Mouse (Mus musculus): ENCODE data around the gene Cdc26.

Gene Cdc26

GRCm38 (mm10) chr4:62406133-62406532 is 2.3 kb downstream of the Cdc26 start:
- DNase-seq (ENCODE audit: extremely low read depth, low read depth, low spot score): no peak

- no peak for DNase-seq (ENCODE audit: extremely low read depth, low read depth, low spot score)
Measured at GRCm38 (mm10) chr4:62398956-62399355, 9.5 kb downstream of the Cdc26 start.

- no peak for DNase-seq (ENCODE audit: extremely low read depth, low read depth, low spot score)
Measured at GRCm38 (mm10) chr4:62397616-62398365, 10.7 kb downstream of the Cdc26 start.

- no peak for DNase-seq (ENCODE audit: extremely low read depth, low read depth, low spot score)
Measured at GRCm38 (mm10) chr4:62395806-62396205, 12.6 kb downstream of the Cdc26 start.

GRCm38 (mm10) chr4:62393459-62393858 is 15.0 kb downstream of the Cdc26 start:
- no peak for DNase-seq (ENCODE audit: extremely low read depth, low read depth, low spot score)

GRCm38 (mm10) chr4:62391892-62392291 is 16.6 kb downstream of the Cdc26 start:
- no peak for DNase-seq (ENCODE audit: extremely low read depth, low read depth, low spot score)

- DNase-seq (ENCODE audit: extremely low read depth, low read depth, low spot score): no peak
Measured at GRCm38 (mm10) chr4:62389592-62390512, 18.6 kb downstream of the Cdc26 start.

- DNase-seq (ENCODE audit: extremely low read depth, low read depth, low spot score): no peak
Measured at GRCm38 (mm10) chr4:62385439-62385838, 23.0 kb downstream of the Cdc26 start.

GRCm38 (mm10) chr4:62384159-62384558 is 24.3 kb downstream of the Cdc26 start:
- DNase-seq (ENCODE audit: extremely low read depth, low read depth, low spot score): no peak

- no peak for DNase-seq (ENCODE audit: extremely low read depth, low read depth, low spot score)
Measured at GRCm38 (mm10) chr4:62383752-62384151, 24.7 kb downstream of the Cdc26 start.

- no peak for DNase-seq (ENCODE audit: extremely low read depth, low read depth, low spot score)
Measured at GRCm38 (mm10) chr4:62383207-62383606, 25.2 kb downstream of the Cdc26 start.

- no peak for DNase-seq (ENCODE audit: extremely low read depth, low read depth, low spot score)
Measured at GRCm38 (mm10) chr4:62379724-62380381, 28.6 kb downstream of the Cdc26 start.

GRCm38 (mm10) chr4:62376123-62376522 is 32.3 kb downstream of the Cdc26 start:
- peak; percentile 89 for DNase-seq (ENCODE audit: extremely low read depth, low read depth, low spot score)

- DNase-seq (ENCODE audit: extremely low read depth, low read depth, low spot score): no peak
Measured at GRCm38 (mm10) chr4:62374342-62374741, 34.1 kb downstream of the Cdc26 start.

- no peak for DNase-seq (ENCODE audit: extremely low read depth, low read depth, low spot score)
Measured at GRCm38 (mm10) chr4:62373668-62374067, 34.8 kb downstream of the Cdc26 start.

GRCm38 (mm10) chr4:62372818-62373520 is 35.5 kb downstream of the Cdc26 start:
- DNase-seq (ENCODE audit: extremely low read depth, low read depth, low spot score): no peak

GRCm38 (mm10) chr4:62372410-62372809 is 36.0 kb downstream of the Cdc26 start:
- no peak for DNase-seq (ENCODE audit: extremely low read depth, low read depth, low spot score)

GRCm38 (mm10) chr4:62369091-62369490 is 39.4 kb downstream of the Cdc26 start:
- no peak for DNase-seq (ENCODE audit: extremely low read depth, low read depth, low spot score)

- DNase-seq (ENCODE audit: extremely low read depth, low read depth, low spot score): no peak
Measured at GRCm38 (mm10) chr4:62367586-62367985, 40.9 kb downstream of the Cdc26 start.

- DNase-seq (ENCODE audit: extremely low read depth, low read depth, low spot score): no peak
Measured at GRCm38 (mm10) chr4:62366291-62366690, 42.2 kb downstream of the Cdc26 start.

- DNase-seq (ENCODE audit: extremely low read depth, low read depth, low spot score): peak; percentile 50
Measured at GRCm38 (mm10) chr4:62364299-62364698, 44.1 kb downstream of the Cdc26 start.
